Mouse (Mus musculus) T-helper 17 cell (primary cell): ENCODE data around the gene Cnga4.
"Not testable (repeated sequence)": the region's sequence is repeated elsewhere in the genome, so short reads cannot be mapped to it uniquely, and the experiment has no call there.

Source experiments
- in situ Hi-C, 2 experiments: fragments of 300-600 bp; cut with MboI, MseI; formaldehyde crosslinking; loops; 1 replicate in 1 of 2; 2 replicates in 1 of 2; pipeline ENCODE4 v1.15.1; 2025; ENCODE audit warnings: high pct_unique_total_duplicates in 2 of 2

Gene Cnga4

DNA sequence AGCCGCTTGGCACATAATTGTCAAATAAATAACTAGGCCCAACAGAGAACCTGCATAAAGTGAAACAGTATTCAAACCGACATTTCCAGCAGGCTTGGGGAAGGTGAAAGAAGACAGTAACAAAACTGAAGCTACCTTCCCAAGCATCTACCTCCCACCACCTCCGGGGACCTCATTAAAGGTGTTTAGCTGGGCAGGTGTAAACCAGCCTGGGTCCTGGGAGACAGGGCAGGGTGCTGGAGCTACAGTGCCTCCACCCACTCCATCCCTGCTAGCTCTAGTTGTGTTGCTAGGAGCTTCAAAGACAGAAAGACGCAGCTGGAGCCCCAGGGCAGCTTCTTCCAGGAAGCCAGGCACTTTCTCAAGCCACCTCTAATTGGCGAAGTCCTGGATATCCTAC is at the start of gene Cnga4:
Gene Cnga4, plus strand, starts transcription at position 301 of the 400 bp plus-strand sequence.
- in situ Hi-C loops, result no loop called here

DNA sequence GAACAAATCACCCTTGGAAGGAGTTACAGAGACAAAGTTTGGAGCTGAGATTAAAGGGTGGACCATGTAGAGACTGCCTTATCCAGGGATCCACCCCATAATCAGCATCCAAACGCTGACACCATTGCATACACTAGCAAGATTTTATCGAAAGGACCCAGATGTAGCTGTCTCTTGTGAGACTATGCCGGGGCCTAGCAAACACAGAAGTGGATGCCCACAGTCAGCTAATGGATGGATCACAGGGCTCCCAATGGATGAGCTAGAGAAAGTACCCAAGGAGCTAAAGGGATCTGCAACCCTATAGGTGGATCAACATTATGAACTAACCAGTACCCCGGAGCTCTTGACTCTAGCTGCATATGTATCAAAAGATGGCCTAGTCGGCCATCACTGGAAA is 48.3 kb upstream of the Cnga4 start:
- in situ Hi-C loops, result not testable (repeated sequence)

DNA sequence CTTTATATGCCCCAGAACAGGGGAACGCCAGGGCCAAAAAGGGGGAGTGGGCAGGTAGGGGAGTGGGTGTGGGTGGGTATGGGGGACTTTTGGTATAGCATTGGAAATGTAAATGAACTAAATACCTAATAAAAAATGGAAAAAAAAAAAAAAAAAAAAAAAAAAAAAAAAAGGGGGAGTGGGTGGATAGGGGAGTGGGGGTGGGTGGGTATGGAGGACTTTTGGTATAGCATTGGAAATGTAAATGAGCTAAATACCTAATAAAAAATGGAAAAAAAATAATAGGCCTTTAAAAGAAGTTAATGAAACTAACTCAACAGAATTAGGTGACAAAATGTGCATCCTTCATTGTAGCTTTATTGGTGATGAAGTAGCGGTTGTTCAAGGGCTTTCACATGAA is 47.9 kb upstream of the Cnga4 start:
- in situ Hi-C loops, result not testable (repeated sequence)

DNA sequence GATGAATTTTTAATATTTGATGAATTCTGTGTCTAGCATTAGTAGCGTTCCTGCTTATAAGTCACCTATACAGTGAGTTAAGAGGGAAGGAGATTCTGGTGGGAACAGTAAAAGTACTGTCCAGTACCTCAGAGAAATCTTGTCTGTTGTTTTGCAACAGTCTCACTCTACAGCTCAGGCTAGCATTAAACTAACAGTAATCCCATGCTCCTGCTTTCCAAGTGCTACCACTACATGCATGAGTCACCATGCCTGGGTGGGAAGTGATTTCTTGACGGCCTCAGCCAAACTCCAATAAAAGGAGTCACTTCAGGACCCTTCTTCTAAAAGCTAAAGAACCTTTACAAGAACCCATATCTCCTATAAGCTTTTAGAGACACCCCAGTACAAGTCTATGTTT is 42.7 kb upstream of the Cnga4 start:
- in situ Hi-C loops, result no loop called here

DNA sequence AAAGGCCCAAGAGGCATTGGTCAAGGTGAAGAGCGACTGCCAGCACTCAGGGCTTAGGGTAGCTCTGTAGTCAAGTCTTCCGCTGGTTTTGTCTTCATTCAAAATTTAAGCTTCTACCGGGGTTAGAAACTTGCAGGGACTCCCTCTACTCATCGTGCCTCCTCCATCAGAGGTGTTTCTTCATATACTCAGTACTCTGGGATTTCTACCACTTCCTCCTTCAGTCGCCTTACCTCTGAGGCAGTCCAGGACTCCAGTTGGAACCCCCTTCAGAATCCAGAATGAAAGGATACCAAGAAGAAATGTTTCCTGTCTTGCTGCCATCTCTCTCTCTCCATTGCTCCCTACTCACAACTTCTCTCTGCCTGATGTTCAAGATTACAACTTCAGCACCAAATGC is 37.1 kb upstream of the Cnga4 start:
- in situ Hi-C loops, result no loop called here

DNA sequence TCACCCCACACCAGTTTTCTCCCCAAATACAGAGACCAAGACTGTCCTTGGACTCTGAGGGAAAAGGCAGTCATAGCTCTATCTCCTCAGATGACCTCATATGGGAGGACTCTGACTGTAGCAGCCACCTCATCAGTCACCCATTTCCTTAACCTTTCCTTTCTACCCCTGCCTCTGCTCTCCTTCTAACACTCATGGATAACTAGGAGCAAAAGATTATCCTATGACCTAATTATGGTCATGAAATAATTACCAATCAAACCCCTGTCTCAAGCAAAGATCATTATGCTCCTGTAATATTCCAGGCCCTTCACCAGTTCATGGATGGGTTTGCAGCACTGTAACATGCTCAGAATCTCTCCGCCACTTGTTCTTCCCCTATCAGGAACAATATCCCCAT is 36.4 kb upstream of the Cnga4 start, which contains the start of gene Olfr692:
Gene Olfr692, plus strand, starts transcription at position 301 of the 400 bp plus-strand sequence.
- in situ Hi-C loops, result no loop called here

DNA sequence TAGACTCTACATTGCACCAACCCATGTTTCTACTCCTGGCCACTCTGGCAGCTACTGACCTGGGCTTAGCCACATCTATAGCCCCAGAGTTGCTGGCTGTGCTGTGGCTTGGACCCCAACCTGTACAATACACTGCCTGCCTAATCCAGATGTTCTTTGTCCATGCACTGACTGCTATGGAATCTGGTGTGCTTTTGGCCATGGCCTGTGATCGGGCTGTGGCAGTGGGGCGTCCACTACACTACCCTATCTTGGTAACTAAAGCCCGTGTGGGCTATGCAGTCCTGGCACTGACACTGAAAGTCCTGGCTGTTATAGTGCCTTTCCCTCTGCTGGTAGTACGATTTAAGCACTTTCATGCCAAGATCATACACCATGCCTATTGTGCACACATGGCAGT is 35.8 kb upstream of the Cnga4 start:
- in situ Hi-C loops, result no loop called here

DNA sequence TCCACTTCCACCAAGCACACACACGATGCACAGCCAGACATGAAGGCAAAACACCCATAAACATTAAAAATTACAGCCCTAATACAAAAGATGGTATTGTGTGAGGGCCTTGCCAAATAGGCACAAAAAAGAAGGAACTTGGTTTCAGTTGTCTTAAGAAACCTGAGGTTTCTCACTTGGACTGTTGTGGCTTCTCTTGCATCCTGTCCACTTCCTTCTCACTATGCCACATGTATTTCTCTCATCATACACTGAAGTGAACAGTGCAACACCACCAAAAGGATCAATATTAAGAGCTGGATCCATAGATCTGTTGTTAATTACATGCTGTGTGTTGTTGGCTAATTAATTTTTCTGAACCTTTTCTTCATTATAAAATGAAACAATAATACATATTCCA is 31.5 kb upstream of the Cnga4 start:
- in situ Hi-C loops, result no loop called here

DNA sequence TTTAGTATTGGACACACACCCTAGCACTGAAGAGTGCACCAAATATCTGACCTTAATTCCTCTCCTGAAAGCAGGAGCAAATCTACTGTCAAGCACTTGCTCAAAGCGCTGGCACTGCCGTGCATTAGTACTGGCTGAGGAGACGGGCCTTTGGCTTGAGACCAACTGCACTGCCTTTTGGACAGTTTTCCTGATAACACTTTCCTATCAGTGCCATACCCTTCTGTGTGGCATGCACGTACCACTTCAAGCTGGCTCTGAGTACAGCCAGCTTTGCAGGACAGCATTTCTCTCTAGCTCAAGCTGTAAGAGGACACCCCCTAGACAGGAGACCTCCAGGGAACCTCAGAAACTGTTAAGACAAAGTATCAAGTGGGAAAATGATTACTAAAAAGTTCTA is 30.9 kb upstream of the Cnga4 start:
- in situ Hi-C loops, result no loop called here

DNA sequence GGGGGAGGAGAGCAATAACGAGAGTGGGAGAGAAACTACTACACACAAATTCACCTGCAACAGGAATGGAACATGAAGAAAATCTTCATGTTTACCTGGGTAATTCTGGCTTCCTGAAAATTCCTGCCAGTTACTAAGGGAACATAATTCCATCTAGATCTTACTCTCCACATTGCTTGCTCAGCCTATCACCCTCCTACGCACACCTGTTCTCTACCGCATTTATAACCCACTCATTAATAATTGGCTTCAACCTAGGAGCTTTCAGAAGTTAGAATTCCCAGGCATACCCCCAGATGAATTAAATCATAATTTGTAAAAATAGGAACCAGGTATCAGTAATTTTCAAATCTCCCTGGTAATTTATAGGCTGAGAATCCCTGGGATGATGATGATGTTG is 30.4 kb upstream of the Cnga4 start:
- in situ Hi-C loops, result no loop called here

DNA sequence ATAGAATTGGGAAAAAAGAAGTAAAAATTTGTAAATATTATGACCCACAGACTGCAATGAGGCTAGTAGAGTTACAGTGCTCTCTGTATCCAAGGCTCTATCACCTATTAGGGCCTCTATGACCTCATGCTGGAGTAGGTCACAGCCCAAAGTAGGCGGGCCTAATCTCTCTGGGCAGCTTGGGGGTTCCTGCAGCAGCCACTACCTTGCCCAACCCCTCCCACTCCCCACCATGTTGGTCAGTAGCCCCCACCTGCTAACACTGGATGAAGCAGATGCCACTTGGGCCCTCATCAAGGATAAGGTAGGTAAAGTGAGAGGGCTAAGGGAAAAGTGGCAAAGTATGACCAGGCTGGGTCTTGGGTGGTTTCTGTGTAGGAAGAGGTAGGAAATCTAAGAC is 29.5 kb upstream of the Cnga4 start, which contains the start of gene Gm5901:
Gene Gm5901, plus strand, starts transcription at position 173 of the 400 bp plus-strand sequence.
- in situ Hi-C loops, result no loop called here

DNA sequence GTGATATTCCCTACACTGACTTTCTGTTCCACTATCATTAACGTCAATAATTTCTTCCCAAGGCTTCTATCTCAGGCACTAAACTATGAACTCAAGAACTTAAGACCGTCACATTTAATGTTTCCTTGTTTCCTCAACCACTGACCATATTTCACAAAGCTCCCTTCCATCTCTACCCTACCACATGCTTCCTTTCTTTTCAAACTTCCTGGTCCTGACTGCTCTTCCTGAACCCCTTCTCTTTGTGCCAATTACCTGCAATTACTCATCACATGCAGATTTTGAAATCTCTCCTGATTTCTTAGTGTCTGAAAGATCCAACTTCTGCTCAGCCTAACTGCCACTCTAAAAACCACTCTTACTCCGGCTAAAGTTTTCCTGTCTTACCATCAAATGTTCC is 24.0 kb upstream of the Cnga4 start:
- in situ Hi-C loops, result no loop called here

DNA sequence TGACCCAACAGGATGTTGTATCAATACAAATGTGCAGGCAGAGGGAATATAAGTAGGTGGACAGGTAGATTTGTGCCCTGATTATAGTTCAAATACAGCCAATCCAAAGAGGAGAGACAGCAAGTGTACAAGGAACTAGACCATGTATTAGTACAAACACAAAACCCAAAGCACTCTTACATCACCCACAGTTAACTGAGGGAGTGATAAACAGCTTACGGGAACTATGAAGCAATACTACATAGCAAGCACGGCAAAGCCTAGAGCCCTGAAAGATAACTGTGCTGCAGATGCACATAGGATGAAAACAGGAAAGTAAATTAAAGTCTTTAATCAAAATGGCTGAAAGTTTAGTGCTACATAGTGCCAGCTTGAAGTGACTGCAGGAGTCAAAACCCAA is 16.7 kb upstream of the Cnga4 start:
- in situ Hi-C loops, result no loop called here

DNA sequence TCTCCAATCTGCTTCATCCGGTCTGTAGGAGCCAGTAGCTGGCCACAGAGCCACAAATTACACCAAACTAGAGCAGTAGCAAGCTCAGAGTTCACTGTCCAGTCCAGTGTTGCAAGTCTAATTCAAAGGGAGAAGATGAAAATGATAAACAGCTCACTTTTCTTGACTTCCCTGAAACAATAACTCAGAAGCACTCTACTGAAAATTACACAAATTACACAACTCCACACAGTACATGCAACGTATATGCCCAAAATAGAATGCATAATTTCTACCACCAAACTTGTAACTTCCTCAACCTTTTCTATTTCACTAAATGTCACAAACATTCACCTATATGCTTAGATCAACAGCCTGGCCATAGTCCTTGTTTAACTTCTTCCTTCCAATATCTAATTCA is 14.1 kb upstream of the Cnga4 start:
- in situ Hi-C loops, result loop anchor here in 1 of 2 experiments (10.0 kb wide), 2 partner anchors 245 to 345 kb away; partner anchors contain the start of genes Ilk, Rrp8 and Trim3

DNA sequence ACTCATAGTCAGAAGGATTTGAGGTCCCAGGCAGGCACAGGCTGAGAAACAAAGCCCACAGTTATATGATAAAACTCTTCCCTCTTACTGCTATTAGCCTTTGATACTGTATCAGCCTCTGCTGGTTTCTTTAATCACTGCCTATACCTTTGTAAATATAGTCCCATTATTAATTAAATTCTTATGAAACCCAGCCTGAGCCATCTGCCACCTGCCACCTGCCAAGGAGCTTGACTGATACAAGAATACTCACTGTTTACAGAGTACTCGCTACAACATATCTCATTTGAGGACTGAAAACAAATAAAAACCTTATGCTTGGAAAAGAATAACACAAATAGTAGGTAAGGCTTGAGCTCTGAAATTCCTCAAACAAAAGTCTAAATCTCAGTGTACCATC is 9.8 kb upstream of the Cnga4 start:
- in situ Hi-C loops, result loop anchor here in 1 of 2 experiments (10.0 kb wide), 2 partner anchors 240 to 340 kb away; partner anchors contain the start of genes Ilk, Rrp8 and Trim3

DNA sequence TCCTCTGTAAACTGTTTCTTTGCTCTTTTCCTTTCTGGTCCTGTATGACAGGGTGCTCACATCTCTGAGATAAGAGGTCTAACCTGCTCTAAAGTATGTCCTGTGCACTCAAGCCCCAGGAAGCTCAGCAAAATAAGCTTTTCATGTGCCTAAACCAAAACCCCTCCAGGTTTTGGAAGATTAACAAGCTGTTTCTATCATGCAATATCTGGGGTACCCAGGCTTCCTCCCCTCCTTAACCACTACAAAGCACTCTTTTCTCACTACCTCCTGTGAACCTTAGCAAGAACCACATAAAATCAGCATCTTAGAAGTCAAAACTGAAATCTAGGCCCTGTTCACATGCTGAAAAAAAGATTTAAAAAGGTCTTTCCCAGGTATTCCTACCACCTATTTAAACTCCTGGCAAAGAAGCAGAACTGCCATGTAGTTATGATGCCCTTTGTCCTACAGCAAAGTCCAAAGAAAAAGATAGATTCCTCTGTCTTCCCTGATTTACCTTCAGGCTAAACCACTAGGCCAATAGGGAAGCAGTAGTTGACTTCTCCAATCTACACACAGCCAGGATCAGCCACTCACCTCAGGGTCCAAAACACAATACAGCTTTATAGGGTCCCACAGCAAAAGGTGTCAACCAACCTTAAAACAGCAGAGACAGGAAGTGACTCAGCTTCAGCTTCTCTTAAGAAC is 9.1 kb upstream of the Cnga4 start:
- in situ Hi-C loops, result loop anchor here in 1 of 2 experiments (10.0 kb wide), 2 partner anchors 240 to 340 kb away; partner anchors contain the start of genes Ilk, Rrp8 and Trim3

DNA sequence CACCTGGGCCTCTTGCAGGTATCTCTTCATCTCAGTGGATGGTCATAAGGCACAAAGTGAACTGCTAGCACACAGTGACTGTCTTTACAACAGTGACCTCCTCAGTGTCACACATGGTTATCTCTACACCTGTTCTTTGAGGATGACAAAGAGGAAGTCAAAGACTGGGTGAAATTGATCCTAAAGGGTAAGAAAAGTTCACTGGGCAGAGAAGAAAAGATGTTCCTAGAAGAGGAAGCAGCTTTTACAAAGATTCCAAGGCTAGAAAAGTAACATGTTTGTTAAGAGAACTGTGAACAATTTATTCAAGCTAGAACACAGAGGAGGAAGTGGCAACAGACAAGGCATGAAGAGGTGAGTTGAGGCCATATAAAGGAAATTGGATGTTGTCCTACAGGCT is 8.2 kb upstream of the Cnga4 start:
- in situ Hi-C loops, result loop anchor here in 1 of 2 experiments (10.0 kb wide), 2 partner anchors 239 to 339 kb away; partner anchors contain the start of genes Ilk, Rrp8 and Trim3

DNA sequence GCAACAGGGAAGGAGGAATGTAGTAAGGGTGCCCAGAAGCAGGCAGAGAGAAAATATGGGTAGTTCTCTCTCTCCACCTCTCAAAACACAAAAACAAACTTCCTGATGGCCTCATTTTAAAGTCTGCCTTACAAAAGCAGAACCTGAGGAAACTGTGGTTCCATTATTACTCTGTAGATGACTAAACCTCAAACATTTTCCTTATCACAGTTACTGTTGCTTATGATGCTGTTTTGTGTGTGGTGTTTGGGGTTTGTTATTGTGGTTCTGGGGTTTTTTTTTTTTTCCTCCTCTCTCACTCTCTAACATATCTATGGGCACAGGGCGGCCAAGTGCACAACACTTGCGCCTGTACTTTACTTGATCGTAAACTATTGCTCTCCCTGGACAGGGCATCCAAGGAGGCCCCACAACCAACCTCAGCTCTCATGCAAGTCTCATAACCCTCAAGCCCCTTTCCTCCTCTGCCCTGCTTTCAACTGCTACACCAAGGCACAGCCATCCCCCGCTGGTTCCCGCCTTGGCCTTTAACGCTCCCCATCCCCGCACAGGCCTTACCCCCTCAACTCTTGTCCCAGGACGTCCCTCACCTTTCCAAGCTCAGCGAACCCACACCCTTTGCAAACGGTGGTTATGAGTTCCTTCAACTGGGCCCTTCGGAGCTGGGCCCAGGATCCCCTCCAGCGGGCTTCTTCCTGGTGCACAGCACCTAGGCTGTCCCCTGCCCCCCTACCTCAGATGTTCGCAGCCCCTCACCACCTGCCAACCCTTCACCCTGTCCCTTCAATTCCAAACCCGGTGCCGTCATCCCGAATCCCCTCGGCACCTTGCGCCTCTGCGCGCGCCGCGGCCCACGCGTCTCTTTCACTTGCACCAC is 5.1 kb upstream of the Cnga4 start:
- in situ Hi-C loops, result loop anchor here in 1 of 2 experiments (10.0 kb wide), 2 partner anchors 236 to 336 kb away; partner anchors contain the start of genes Ilk, Rrp8 and Trim3

DNA sequence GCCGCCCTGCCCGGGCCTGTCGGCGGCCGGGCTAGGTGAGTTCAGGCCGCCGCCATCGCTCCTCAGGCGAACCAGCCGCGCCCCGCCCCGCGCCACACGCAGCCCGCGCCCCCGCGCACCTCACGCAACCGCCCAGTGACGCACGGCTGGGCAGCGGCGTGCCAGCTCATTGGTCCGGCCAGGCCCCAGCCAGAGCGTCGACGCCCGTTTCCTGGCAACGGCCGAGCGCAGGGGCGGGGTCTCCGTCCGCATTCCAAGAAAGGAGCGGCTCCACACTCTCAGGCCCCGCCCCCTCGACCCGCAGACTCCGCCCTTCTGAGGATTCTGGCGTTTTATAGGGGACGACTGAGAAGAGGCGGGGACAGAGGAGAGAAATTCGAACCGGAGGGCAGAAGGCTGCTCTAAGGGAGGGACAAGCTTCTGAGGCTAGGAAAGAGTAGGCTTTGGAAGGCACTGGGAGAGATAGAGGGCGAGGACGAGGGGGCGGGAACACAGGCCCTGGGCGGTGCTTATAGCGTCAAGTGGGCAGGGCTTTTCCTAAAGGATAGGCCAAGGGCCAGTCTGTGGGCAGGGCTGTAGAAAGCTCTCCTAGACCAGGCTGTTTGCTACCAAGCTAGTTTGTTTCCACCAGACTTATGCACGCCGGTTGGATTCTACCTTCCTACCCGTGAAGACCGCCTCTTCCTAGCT is 4.3 kb upstream of the Cnga4 start, which contains the start of gene Fam160a2:
Gene Fam160a2, minus strand, starts transcription at position 120 of the 690 bp plus-strand sequence.
- in situ Hi-C loops, result loop anchor here in 1 of 2 experiments (10.0 kb wide), 2 partner anchors 235 to 335 kb away; partner anchors contain the start of genes Ilk, Rrp8 and Trim3

DNA sequence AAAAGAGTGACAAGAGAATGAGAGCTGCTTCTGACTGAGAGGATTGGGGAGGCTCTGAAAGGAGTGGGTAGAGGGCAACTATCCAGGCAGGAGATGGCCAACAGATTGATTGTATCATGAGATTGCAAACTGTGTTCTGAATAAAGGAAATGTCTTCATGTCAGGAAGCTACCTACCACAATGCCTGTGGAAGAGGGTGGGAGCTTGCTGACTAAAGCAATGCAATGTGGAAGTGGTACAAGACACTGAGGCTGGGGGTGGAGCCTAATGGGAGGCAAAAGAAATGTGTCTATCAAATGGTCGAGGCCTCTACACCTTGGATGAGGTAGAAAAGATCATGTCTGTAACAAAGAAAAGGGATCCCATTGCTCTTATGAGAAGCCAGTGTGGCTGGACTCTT is 2.0 kb downstream of the Cnga4 start:
- in situ Hi-C loops, result loop anchor here in 1 of 2 experiments (5.0 kb wide), 1 partner anchor 76 kb away; the partner anchor contains the start of gene Cavin3
